Mouse (Mus musculus) CH12.LX (cell line): Measurements from ENCODE around the gene Commd1.

ENCODE experiments used
- CHD1 ChIP-seq: IDR thresholded peaks from 2 replicates; pipeline ENCODE4 v1.6.1; 2012; ENCODE audit warnings: low read depth, low read length, improper control_type of control experiment, inconsistent platforms
- CTCF ChIP-seq, 2 experiments: IDR thresholded peaks in 1 of 2; conservative IDR thresholded peaks in 1 of 2; 2 replicates each; pipeline ENCODE4 v1.5.1; 2011 to 2012; ENCODE audit warnings: low read depth in 2 of 2, low read length in 2 of 2, improper control_type of control experiment in 1 of 2, inconsistent platforms in 1 of 2, mild to moderate bottlenecking in 1 of 2, moderate library complexity in 1 of 2
- HCFC1 ChIP-seq: IDR thresholded peaks from 2 replicates; pipeline ENCODE4 v1.6.1; 2012; ENCODE audit warnings: low read depth, mild to moderate bottlenecking, inconsistent platforms, low read length, improper control_type of control experiment
- JUN ChIP-seq: IDR thresholded peaks from 2 replicates; pipeline ENCODE4 v1.6.1; 2011; ENCODE audit warnings: low read depth, mild to moderate bottlenecking, low read length, improper control_type of control experiment, moderate library complexity; ENCODE audit not compliant: insufficient read depth

GRCm38 (mm10) chr11:22864305-22865060 lies 117.7 kb downstream of the Commd1 start:
- TF ChIP-seq JUN (no peak), CHD1 (no peak), HCFC1 (no peak), CTCF (conservative IDR thresholded peaks at IDR 0.05 in 1 of 2, IDR thresholded peaks at IDR 0.05 in 1 of 2; ENCODE audit: low read depth in 2 of 2, low read length in 2 of 2) (no peak)
